23 mouse cellular contexts compared by ENCODE assay signal in genomic region chr8:113783711-113784110, GRCm38 (mm10).
DNase-seq lines count a peak whose midpoint lies in the region; TF ChIP-seq lines count a peak whose summit lies in the region.
"Had no signal": no experiment of that assay in that cellular context is flagged by ENCODE, and none has a peak within 500 bp of the region (broad histone marks: within the 10 kb centered on the region; RNA-seq: fewer than 3 reads in every experiment).

No protein-coding gene starts in this region.

- H3K27me3 ChIP-seq in ES-Bruce4 (ENCODE audit: control insufficient read depth, insufficient read depth, low read length, poor library complexity, severe bottlenecking) = no peaks in the 10 kb centered on the region
- H3K27me3 ChIP-seq: heart, embryonic 12.5 days; hindbrain, embryonic 13.5 days; limb, embryonic 15.5 days; liver, embryonic 13.5 days; midbrain, embryonic 13.5 days; neural tube, embryonic 13.5 days had no signal

- no peaks in the 10 kb centered on the region for H3K36me3 ChIP-seq in ES-Bruce4 (ENCODE audit: control insufficient read depth, insufficient read depth, low read length, poor library complexity, severe bottlenecking)
- H3K36me3 ChIP-seq: heart, embryonic 12.5 days; hindbrain, embryonic 13.5 days; limb, embryonic 10.5 days; limb, embryonic 15.5 days; liver, embryonic 13.5 days; midbrain, embryonic 13.5 days; neural tube, embryonic 13.5 days had no signal

- no peak overlapping the region for H3K9ac ChIP-seq in ES-Bruce4 (ENCODE audit: low read depth, poor library complexity, severe bottlenecking)
- H3K9ac ChIP-seq: heart, embryonic 12.5 days; hindbrain, embryonic 13.5 days; limb, embryonic 15.5 days; liver, embryonic 13.5 days; midbrain, embryonic 13.5 days; neural tube, embryonic 13.5 days had no signal

- TF ChIP-seq CTCF in layer of hippocampus, adult 2 months (conservative IDR thresholded peaks at IDR 0.05) = peak; percentile 68
- TF ChIP-seq CTCF in ES-Bruce4 (IDR thresholded peaks at IDR 0.05; ENCODE audit: low read depth, low read length) = peak; percentile 46

- H3K27ac ChIP-seq in layer of hippocampus, adult 2 months = no peak overlapping the region
- no peak overlapping the region for H3K27ac ChIP-seq in ES-Bruce4 (ENCODE audit: insufficient read depth, low read length)
- H3K27ac ChIP-seq: hindbrain, embryonic 13.5 days; limb, embryonic 10.5 days; limb, embryonic 15.5 days; liver, embryonic 13.5 days; macrophage; midbrain, embryonic 13.5 days; neural tube, embryonic 13.5 days had no signal

- no peak overlapping the region for H3K4me3 ChIP-seq in layer of hippocampus, adult 2 months
- H3K4me3 ChIP-seq in ES-Bruce4 (ENCODE audit: low read depth, low read length) = no peak overlapping the region
- H3K4me3 ChIP-seq: erythroblast, embryonic 14.5 days; heart, embryonic 12.5 days; hindbrain, embryonic 13.5 days; limb, embryonic 10.5 days; limb, embryonic 15.5 days; liver, embryonic 13.5 days; midbrain, embryonic 13.5 days; neural tube, embryonic 13.5 days had no signal

- H3K9me3 ChIP-seq in ES-Bruce4 (replicated peaks; ENCODE audit: control insufficient read depth, insufficient read depth, low read length, poor library complexity, severe bottlenecking) = no peaks in the 10 kb centered on the region
- H3K9me3 ChIP-seq: heart, embryonic 12.5 days; hindbrain, embryonic 13.5 days; limb, embryonic 10.5 days; limb, embryonic 15.5 days; liver, embryonic 13.5 days; midbrain, embryonic 13.5 days; neural tube, embryonic 13.5 days had no signal

- H3K4me1 ChIP-seq in ES-Bruce4 (ENCODE audit: control insufficient read depth, insufficient read depth, low read length) = no peaks in the 10 kb centered on the region
- H3K4me1 ChIP-seq: heart, embryonic 12.5 days; hindbrain, embryonic 13.5 days; limb, embryonic 10.5 days; limb, embryonic 15.5 days; liver, embryonic 13.5 days; midbrain, embryonic 13.5 days; neural tube, embryonic 13.5 days had no signal

- no peak for TF ChIP-seq POLR2A in ES-Bruce4 (IDR thresholded peaks at IDR 0.05; ENCODE audit: insufficient read depth, low read length)

- TF ChIP-seq EP300 in ES-Bruce4 (IDR thresholded peaks at IDR 0.05; ENCODE audit: insufficient read depth, low read depth, low read length) = no peak

- DNase-seq in adrenal gland, postnatal 10 days = peak; percentile 10
- no peak for DNase-seq in adrenal gland, adult 8-10 months
- no peak for DNase-seq in layer of hippocampus, adult 2 months (ENCODE audit: low spot score in 2 of 2)
- no peak for DNase-seq in layer of hippocampus, postnatal 10 days (ENCODE audit: low spot score in 2 of 2)
- peak; percentile 1 for DNase-seq in induced T-regulatory cell, adult 2 months (ENCODE audit: low read depth)
- DNase-seq in lung, postnatal 14 days = no peak
- DNase-seq: adrenal gland, postnatal 14 days; cerebellum, adult 18-20 months; heart, postnatal 4 days; kidney, adult 9 months; kidney, postnatal 14 days; liver, embryonic 13.5 days; lung, adult 18-20 months; right cerebral cortex, postnatal 14 days had no signal

Comparison
In these comparisons a context has a peak if more than half of its experiments do, and no peak if none do; other contexts are left out.
1. DNase-seq: peak in adrenal gland, postnatal 10 days (single experiment) and induced T-regulatory cell, adult 2 months (single experiment); none in adrenal gland, adult 8-10 months (single experiment), layer of hippocampus, adult 2 months (0 of 2), layer of hippocampus, postnatal 10 days (0 of 2) and lung, postnatal 14 days (single experiment).